Mouse (Mus musculus): Measurements from ENCODE around the gene Il17f. TPM values are rescaled to one million over a fixed set of nuclear protein-coding genes. Genes with fewer than 3 reads are reported as not detected.

Gene Il17f
- polyA plus RNA-seq, 2 experiments, result 0.45 TPM; not detected in 1

GRCm38 (mm10) chr1:20801682-20802390 is 11.4 kb upstream of the Il17f start:
- H3K27ac ChIP-seq (replicated peaks; ENCODE audit: low read depth, low read length), result no peak overlapping the region
- no peaks in the 10 kb centered on the region for H3K4me1 ChIP-seq (ENCODE audit: control insufficient read depth, insufficient read depth, low read length)
- ATAC-seq (ENCODE audit: low FRiP score, low read depth), result no peak
- no peaks in the 10 kb centered on the region for H3K9me3 ChIP-seq (ENCODE audit: control insufficient read depth, low read length)
- H3K9ac ChIP-seq (ENCODE audit: low read depth, low read length, severe bottlenecking), result no peak overlapping the region
- H3K36me3 ChIP-seq (ENCODE audit: control insufficient read depth, insufficient read depth, low read length), result peaks cover 73% of the 10 kb centered on the region
- TF ChIP-seq POLR2A (IDR thresholded peaks at IDR 0.05; ENCODE audit: borderline replicate concordance, extremely low read depth, insufficient read depth, insufficient read length), result no peak
- WGBS, result 75% methylated on average over 8 of the region's 8 CpGs
- DNase-seq (ENCODE audit: low spot score), result peak; percentile 68
- no peak overlapping the region for H3K4me3 ChIP-seq (replicated peaks; ENCODE audit: low read length)
- H3K27me3 ChIP-seq (ENCODE audit: control insufficient read depth, insufficient read depth, low read length), result no peaks in the 10 kb centered on the region
- no peak overlapping the region for H3K4me2 ChIP-seq (replicated peaks; ENCODE audit: low read depth, low read length, severe bottlenecking)

GRCm38 (mm10) chr1:20801275-20801674 is 10.9 kb upstream of the Il17f start:
- H3K4me3 ChIP-seq (replicated peaks; ENCODE audit: low read length), result no peak overlapping the region
- H3K9me3 ChIP-seq (ENCODE audit: control insufficient read depth, low read length), result no peaks in the 10 kb centered on the region
- no peak for DNase-seq (ENCODE audit: low spot score)
- no peaks in the 10 kb centered on the region for H3K27me3 ChIP-seq (ENCODE audit: control insufficient read depth, insufficient read depth, low read length)
- H3K4me1 ChIP-seq (ENCODE audit: control insufficient read depth, insufficient read depth, low read length), result no peaks in the 10 kb centered on the region
- H3K27ac ChIP-seq (replicated peaks; ENCODE audit: low read depth, low read length), result no peak overlapping the region
- TF ChIP-seq POLR2A (IDR thresholded peaks at IDR 0.05; ENCODE audit: borderline replicate concordance, extremely low read depth, insufficient read depth, insufficient read length), result no peak
- no peak for ATAC-seq (ENCODE audit: low FRiP score, low read depth)
- 100% methylated on average over 2 of the region's 2 CpGs for WGBS
- no peak overlapping the region for H3K4me2 ChIP-seq (replicated peaks; ENCODE audit: low read depth, low read length, severe bottlenecking)
- H3K9ac ChIP-seq (ENCODE audit: low read depth, low read length, severe bottlenecking), result no peak overlapping the region
- peaks cover 67% of the 10 kb centered on the region for H3K36me3 ChIP-seq (ENCODE audit: control insufficient read depth, insufficient read depth, low read length)

- no peak for ATAC-seq (ENCODE audit: low FRiP score, low read depth)
Observed at GRCm38 (mm10) chr1:20795178-20795577, 4.8 kb upstream of the Il17f start.

GRCm38 (mm10) chr1:20794760-20795159 is 4.3 kb upstream of the Il17f start:
- Histone ChIP-seq H3K9ac (ENCODE audit: low read depth, low read length, severe bottlenecking) (no peak overlapping the region), H3K4me1 (ENCODE audit: control insufficient read depth, insufficient read depth, low read length) (no peaks in the 10 kb centered on the region), H3K9me3 (ENCODE audit: control insufficient read depth, low read length) (no peaks in the 10 kb centered on the region), H3K4me3 (replicated peaks; ENCODE audit: low read length) (no peak overlapping the region), H3K4me2 (replicated peaks; ENCODE audit: low read depth, low read length, severe bottlenecking) (no peak overlapping the region), H3K27ac (replicated peaks; ENCODE audit: low read depth, low read length) (no peak overlapping the region), H3K36me3 (ENCODE audit: control insufficient read depth, insufficient read depth, low read length) (peaks cover 8% of the 10 kb centered on the region; the same call in 1 of the 2 replicates), H3K27me3 (ENCODE audit: control insufficient read depth, insufficient read depth, low read length) (no peaks in the 10 kb centered on the region)
- DNase-seq (ENCODE audit: low spot score), result no peak
- 91% methylated on average over 4 of the region's 4 CpGs for WGBS
- TF ChIP-seq POLR2A (IDR thresholded peaks at IDR 0.05; ENCODE audit: borderline replicate concordance, extremely low read depth, insufficient read depth, insufficient read length), result no peak
- no peak for ATAC-seq (ENCODE audit: low FRiP score, low read depth)

More at GRCm38 (mm10) chr1:20795178-20795577, 4.8 kb upstream of the Il17f start:
- H3K4me1 ChIP-seq (ENCODE audit: control insufficient read depth, insufficient read depth, low read length), result no peaks in the 10 kb centered on the region
- 86% methylated on average over 5 of the region's 5 CpGs for WGBS
- no peaks in the 10 kb centered on the region for H3K9me3 ChIP-seq (ENCODE audit: control insufficient read depth, low read length)
- no peak overlapping the region for H3K4me2 ChIP-seq (replicated peaks; ENCODE audit: low read depth, low read length, severe bottlenecking)
- no peaks in the 10 kb centered on the region for H3K27me3 ChIP-seq (ENCODE audit: control insufficient read depth, insufficient read depth, low read length)
- TF ChIP-seq POLR2A (IDR thresholded peaks at IDR 0.05; ENCODE audit: borderline replicate concordance, extremely low read depth, insufficient read depth, insufficient read length), result no peak
- H3K27ac ChIP-seq (replicated peaks; ENCODE audit: low read depth, low read length), result no peak overlapping the region
- H3K4me3 ChIP-seq (replicated peaks; ENCODE audit: low read length), result no peak overlapping the region
- H3K9ac ChIP-seq (ENCODE audit: low read depth, low read length, severe bottlenecking), result no peak overlapping the region
- no peak for DNase-seq (ENCODE audit: low spot score)
- peaks cover 12% of the 10 kb centered on the region; the same call in 1 of the 2 replicates for H3K36me3 ChIP-seq (ENCODE audit: control insufficient read depth, insufficient read depth, low read length)

- no peak for ATAC-seq (ENCODE audit: low FRiP score, low read depth)
- H3K36me3 ChIP-seq (ENCODE audit: control insufficient read depth, insufficient read depth, low read length), result no peaks in the 10 kb centered on the region
- no peak for DNase-seq (ENCODE audit: low spot score)
- no peaks in the 10 kb centered on the region for H3K9me3 ChIP-seq (ENCODE audit: control insufficient read depth, low read length)
- no peaks in the 10 kb centered on the region for H3K27me3 ChIP-seq (ENCODE audit: control insufficient read depth, insufficient read depth, low read length)
- H3K4me3 ChIP-seq (replicated peaks; ENCODE audit: low read length), result no peak overlapping the region
- no peak overlapping the region for H3K27ac ChIP-seq (replicated peaks; ENCODE audit: low read depth, low read length)
- no peak overlapping the region for H3K4me2 ChIP-seq (replicated peaks; ENCODE audit: low read depth, low read length, severe bottlenecking)
- 59% methylated on average over 7 of the region's 7 CpGs for WGBS
- TF ChIP-seq POLR2A (IDR thresholded peaks at IDR 0.05; ENCODE audit: borderline replicate concordance, extremely low read depth, insufficient read depth, insufficient read length), result no peak
- no peak overlapping the region for H3K9ac ChIP-seq (ENCODE audit: low read depth, low read length, severe bottlenecking)
- H3K4me1 ChIP-seq (ENCODE audit: control insufficient read depth, insufficient read depth, low read length), result 0 out of 2 replicates have a peak, but pooled peaks cover 2% of the 10 kb centered on the region
Observed at GRCm38 (mm10) chr1:20791414-20791813, 997 bp upstream of the Il17f start.

All from limb, embryonic 14.5 days (tissue).